Mouse (Mus musculus): ENCODE measurements around the gene Gys1. TPM values are rescaled to one million over a fixed set of nuclear protein-coding genes. Genes with fewer than 3 reads are reported as not detected.
"Not testable (repeated sequence)": the region's sequence is repeated elsewhere in the genome, so short reads cannot be mapped to it uniquely, and the experiment has no call there.

Gys1 gene
- polyA plus RNA-seq, 1 experiment from 2014 or later, result 21.7 TPM

DNA sequence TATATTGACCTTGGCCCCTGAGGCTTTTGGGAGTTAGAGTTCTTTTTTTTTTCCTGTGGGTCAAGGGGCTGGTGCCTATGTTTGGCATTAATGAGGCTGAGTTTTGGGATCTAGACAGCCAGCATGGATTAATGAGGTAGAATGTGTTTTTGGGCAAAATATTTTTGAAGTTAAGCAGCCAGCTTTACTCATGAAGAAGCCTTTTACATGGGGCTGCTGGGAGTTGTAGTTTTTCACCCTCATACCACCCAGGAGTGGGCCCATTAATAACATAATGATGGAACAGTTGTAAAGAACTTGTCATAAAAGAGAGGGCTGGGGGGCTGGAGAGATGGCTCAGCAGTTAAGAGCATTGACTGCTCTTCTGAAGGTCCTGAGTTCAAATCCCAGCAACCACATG, 11.9 kb downstream of the Gys1 start:
- H3K4me3 ChIP-seq (replicated peaks), result no peak overlapping the region
- no peak overlapping the region for H3K9ac ChIP-seq (replicated peaks)
- peaks cover 47% of the 10 kb centered on the region for H3K36me3 ChIP-seq
- H3K9me3 ChIP-seq (replicated peaks), result no peaks in the 10 kb centered on the region
- H3K4me1 ChIP-seq, result peaks cover 5% of the 10 kb centered on the region
- no peak overlapping the region for H3K4me2 ChIP-seq
- no peaks in the 10 kb centered on the region for H3K27me3 ChIP-seq (replicated peaks)
- no peak overlapping the region for H3K27ac ChIP-seq (replicated peaks)
- ATAC-seq (ENCODE audit: low FRiP score), result no peak

GRCm38 (mm10) chr7:45447325-45447990, 12.8 kb downstream of the Gys1 start:
- peaks cover 51% of the 10 kb centered on the region for H3K36me3 ChIP-seq
- H3K4me3 ChIP-seq (replicated peaks), result no peak overlapping the region
- H3K4me2 ChIP-seq, result no peak overlapping the region
- H3K27ac ChIP-seq (replicated peaks), result no peak overlapping the region
- H3K27me3 ChIP-seq (replicated peaks), result no peaks in the 10 kb centered on the region
- H3K9me3 ChIP-seq (replicated peaks), result no peaks in the 10 kb centered on the region
- peaks cover 7% of the 10 kb centered on the region for H3K4me1 ChIP-seq
- H3K9ac ChIP-seq (replicated peaks), result no peak overlapping the region
- WGBS, result 38% methylated on average over 11 of the region's 11 CpGs
- 0 out of 2 replicates have a peak, but pooled peaks have one; percentile 29 for ATAC-seq (ENCODE audit: low FRiP score)

- Histone ChIP-seq H3K27ac (replicated peaks) (no peak overlapping the region), H3K4me1 (peaks cover 7% of the 10 kb centered on the region), H3K9ac (replicated peaks) (no peak overlapping the region), H3K4me2 (no peak overlapping the region), H3K27me3 (replicated peaks) (no peaks in the 10 kb centered on the region), H3K4me3 (replicated peaks) (no peak overlapping the region), H3K36me3 (peaks cover 43% of the 10 kb centered on the region), H3K9me3 (replicated peaks) (no peaks in the 10 kb centered on the region)
- no peak for ATAC-seq (ENCODE audit: low FRiP score)
- 95% methylated on average over 1 of the region's 1 CpGs for WGBS
Observed at GRCm38 (mm10) chr7:45449974-45450373, 15.3 kb downstream of the Gys1 start.

DNA sequence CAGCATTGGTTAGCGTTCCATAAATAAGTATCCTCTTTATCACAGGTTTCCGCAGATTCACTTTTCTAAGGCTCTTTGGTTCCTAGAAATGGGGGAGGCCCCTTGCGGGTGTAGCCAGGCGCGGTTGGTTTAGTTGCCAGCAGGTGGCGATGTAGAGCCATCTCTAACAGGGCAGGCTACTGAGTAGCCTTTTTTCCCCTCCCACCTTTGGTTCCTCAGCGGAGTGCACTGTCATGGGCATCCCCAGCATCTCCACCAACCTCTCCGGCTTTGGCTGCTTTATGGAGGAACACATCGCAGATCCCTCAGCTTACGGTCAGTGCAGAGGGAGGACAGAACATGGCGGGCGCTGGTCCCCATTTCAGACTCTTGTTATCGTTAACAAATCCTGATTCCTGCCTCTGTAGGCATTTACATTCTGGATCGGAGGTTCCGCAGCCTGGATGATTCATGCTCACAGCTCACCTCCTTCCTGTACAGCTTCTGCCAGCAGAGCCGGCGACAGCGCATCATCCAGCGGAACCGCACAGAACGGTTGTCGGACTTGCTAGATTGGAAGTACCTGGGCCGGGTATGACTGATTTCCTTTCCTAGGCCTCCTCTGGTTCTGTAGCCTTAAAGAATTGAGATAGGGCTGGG, 16.8 kb downstream of the Gys1 start:
- Histone ChIP-seq H3K4me3 (replicated peaks) (0 out of 2 replicates have a peak overlapping the region, but pooled peaks have one; percentile 1), H3K27me3 (replicated peaks) (no peaks in the 10 kb centered on the region), H3K4me2 (peak overlapping the region; percentile 0; the same call in 1 of the 2 replicates), H3K36me3 (peaks cover 50% of the 10 kb centered on the region), H3K27ac (replicated peaks) (no peak overlapping the region; the same call in 1 of the 2 replicates), H3K4me1 (peaks cover 7% of the 10 kb centered on the region), H3K9me3 (replicated peaks) (no peaks in the 10 kb centered on the region), H3K9ac (replicated peaks) (no peak overlapping the region)
- peak; percentile 74 for ATAC-seq (ENCODE audit: low FRiP score)
- WGBS, result 55% methylated on average over 23 of the region's 23 CpGs

- Histone ChIP-seq H3K9ac (replicated peaks) (no peak overlapping the region), H3K4me2 (no peak overlapping the region), H3K4me3 (replicated peaks) (no peak overlapping the region), H3K36me3 (peaks cover 51% of the 10 kb centered on the region), H3K9me3 (replicated peaks) (no peaks in the 10 kb centered on the region), H3K27ac (replicated peaks) (no peak overlapping the region), H3K27me3 (replicated peaks) (no peaks in the 10 kb centered on the region), H3K4me1 (peaks cover 24% of the 10 kb centered on the region)
- 85% methylated on average over 15 of the region's 15 CpGs for WGBS
- no peak for ATAC-seq (ENCODE audit: low FRiP score)
Observed at GRCm38 (mm10) chr7:45454971-45455370, 20.3 kb downstream of the Gys1 start.

- ATAC-seq (ENCODE audit: low FRiP score), result no peak
- H3K27me3 ChIP-seq (replicated peaks), result no peaks in the 10 kb centered on the region
- H3K4me1 ChIP-seq, result peaks cover 35% of the 10 kb centered on the region
- H3K36me3 ChIP-seq, result peaks cover 49% of the 10 kb centered on the region
- H3K9ac ChIP-seq (replicated peaks), result no peak overlapping the region
- H3K27ac ChIP-seq (replicated peaks), result no peak overlapping the region
- H3K4me2 ChIP-seq, result no peak overlapping the region
- 80% methylated on average over 13 of the region's 13 CpGs for WGBS
- H3K4me3 ChIP-seq (replicated peaks), result no peak overlapping the region
- H3K9me3 ChIP-seq (replicated peaks), result no peaks in the 10 kb centered on the region
Observed at GRCm38 (mm10) chr7:45455932-45456696, 21.5 kb downstream of the Gys1 start.

DNA sequence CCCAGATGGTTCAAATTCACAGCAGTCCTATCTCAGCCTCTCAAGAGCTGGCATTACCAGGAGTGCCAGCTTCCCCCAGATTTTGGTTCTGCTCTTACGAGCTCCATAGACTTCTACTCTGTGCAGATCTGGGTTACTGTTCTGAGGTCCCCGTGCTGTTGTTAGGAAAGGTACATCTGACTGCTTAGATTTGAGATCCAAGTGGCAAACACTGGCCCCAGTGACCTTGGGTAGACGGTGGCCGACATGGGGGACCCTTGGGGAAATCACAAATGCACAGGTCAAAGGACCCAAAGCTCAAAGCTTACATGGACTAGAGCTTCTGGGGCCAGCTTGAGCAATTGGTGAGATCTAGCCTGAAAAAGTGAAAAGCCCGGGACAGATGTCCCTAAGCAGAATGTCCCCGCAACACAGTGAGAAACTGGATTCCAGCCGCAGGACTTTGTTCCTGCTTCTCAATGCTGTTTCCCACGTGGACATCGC, 22.1 kb downstream of the Gys1 start:
- 53% methylated on average over 9 of the region's 9 CpGs for WGBS
- Histone ChIP-seq H3K9me3 (replicated peaks) (no peaks in the 10 kb centered on the region), H3K4me1 (peaks cover 36% of the 10 kb centered on the region), H3K27me3 (replicated peaks) (no peaks in the 10 kb centered on the region), H3K36me3 (peaks cover 51% of the 10 kb centered on the region), H3K4me3 (replicated peaks) (peak overlapping the region; percentile 57; the same call in 1 of the 2 replicates), H3K27ac (replicated peaks) (peak overlapping the region; percentile 91), H3K4me2 (peak overlapping the region; percentile 82), H3K9ac (replicated peaks) (peak overlapping the region; percentile 67)
- ATAC-seq (ENCODE audit: low FRiP score), result no peak

DNA sequence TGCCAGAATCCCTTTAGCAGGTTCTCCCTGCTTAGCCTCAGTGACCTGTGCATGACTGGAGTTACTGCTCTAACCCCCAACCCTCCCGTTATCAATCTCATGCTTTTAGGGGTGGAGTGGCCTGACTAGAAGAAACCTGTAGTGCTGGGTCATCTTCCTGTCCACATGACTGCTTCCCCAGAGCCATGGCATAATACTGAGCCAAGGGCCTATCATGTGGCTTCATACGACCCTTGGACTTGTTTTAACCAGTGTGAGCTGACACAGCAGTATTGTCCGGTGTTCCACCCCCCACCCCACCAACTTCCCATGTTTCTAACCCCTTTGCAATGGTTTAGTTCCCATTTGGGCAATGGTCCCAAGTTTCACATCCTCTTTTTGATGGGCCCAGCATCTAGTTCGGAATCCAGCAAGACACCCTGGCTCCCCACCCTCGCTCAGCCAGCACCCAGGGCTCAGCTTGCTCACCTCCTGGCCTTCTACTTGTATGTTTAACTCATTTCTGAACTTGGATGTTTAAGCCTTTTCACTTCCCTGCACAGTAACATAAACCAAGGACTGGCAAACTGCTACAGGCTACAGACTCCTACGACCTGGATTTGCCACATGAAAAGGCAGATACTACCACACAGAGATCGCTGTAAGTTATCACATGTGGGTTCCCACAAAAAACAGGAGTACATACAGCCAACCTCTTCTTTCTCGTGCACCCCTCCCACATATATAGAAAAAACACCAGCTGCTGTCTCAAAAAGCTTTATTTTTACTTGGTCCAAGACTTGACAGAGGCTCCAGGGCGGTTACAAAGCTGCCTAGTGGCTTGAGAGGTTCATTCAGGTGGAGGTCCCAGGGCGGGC, 22.8 kb downstream of the Gys1 start:
- Histone ChIP-seq H3K36me3 (peaks cover 49% of the 10 kb centered on the region), H3K9me3 (replicated peaks) (no peaks in the 10 kb centered on the region), H3K4me1 (peaks cover 39% of the 10 kb centered on the region), H3K27me3 (replicated peaks) (no peaks in the 10 kb centered on the region), H3K27ac (replicated peaks) (peak overlapping the region; percentile 91), H3K4me3 (replicated peaks) (peak overlapping the region; percentile 57), H3K4me2 (peak overlapping the region; percentile 82), H3K9ac (replicated peaks) (peak overlapping the region; percentile 67)
- ATAC-seq (ENCODE audit: low FRiP score), result no peak
- 70% methylated on average over 9 of the region's 10 CpGs for WGBS

DNA sequence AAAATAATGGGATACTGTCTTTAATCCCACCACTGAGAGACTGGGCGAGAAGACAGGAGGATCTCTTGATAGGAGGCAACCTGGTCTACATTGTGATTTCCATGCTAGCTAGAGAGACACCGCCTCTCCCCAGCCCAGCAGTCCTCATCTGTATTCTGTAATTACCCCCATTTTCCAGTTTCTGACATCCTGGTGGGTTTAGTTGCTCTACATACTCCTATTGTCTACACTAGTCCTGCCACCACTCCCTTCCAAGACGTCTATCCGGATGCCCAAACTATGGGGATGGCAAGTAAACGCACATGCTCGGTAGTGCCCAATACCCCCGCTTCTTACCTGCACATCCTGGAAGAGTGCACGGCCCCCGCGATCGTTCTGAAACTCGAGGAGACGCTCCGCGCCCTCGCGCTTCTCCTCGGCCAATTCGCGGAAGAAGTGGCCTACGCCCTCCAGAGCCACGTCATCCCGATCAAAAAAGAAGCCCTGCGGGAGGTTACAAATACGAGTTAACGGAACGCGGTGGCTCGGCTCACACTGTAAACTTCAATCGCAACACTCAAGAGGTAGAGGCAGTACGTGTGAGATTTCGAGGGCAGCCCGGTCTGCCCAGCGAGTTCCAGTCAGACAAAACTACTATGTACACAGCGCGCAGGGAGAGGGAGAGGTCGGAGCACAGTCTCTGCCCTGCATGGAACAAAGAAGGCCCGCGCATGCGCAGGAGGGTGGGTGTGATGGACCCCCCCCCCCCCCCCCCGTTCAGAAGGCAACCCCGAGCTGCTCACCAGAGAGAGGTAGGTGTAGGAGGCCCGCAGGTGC, 24.3 kb downstream of the Gys1 start:
- Histone ChIP-seq H3K9me3 (replicated peaks) (no peaks in the 10 kb centered on the region), H3K9ac (replicated peaks) (peak overlapping the region; percentile 67), H3K4me1 (peaks cover 43% of the 10 kb centered on the region), H3K27me3 (replicated peaks) (no peaks in the 10 kb centered on the region), H3K36me3 (peaks cover 55% of the 10 kb centered on the region), H3K4me2 (peak overlapping the region; percentile 82), H3K27ac (replicated peaks) (peak overlapping the region; percentile 91), H3K4me3 (replicated peaks) (peak overlapping the region; percentile 57)
- WGBS, result under 1% methylated on average over 43 of the region's 43 CpGs
- peak; percentile 79 for ATAC-seq (ENCODE audit: low FRiP score)

- Histone ChIP-seq H3K4me2 (peak within 1 kb of the TSS; percentile 82), H3K4me3 (replicated peaks) (peak within 1 kb of the TSS; percentile 57), H3K9ac (replicated peaks) (peak within 1 kb of the TSS; percentile 67), H3K4me1 (peaks cover 49% of the 10 kb centered on the region), H3K27ac (replicated peaks) (peak within 1 kb of the TSS; percentile 91), H3K36me3 (peaks cover 51% of the 10 kb centered on the region)
- H3K9me3 ChIP-seq (replicated peaks); H3K27me3 ChIP-seq (replicated peaks): not testable (repeated sequence)
- ATAC-seq (ENCODE audit: low FRiP score), result peak; percentile 95
- WGBS, result under 1% methylated on average over 32 of the region's 37 CpGs
Observed at GRCm38 (mm10) chr7:45459564-45460140, 25.0 kb downstream of the Gys1 start, which contains the start of gene Ftl1. Gene Ftl1 (minus strand): TSS chr7:45459884.

Measured in neural tube, embryonic 15.5 days (tissue).